Mouse (Mus musculus): ENCODE data around the gene Focad. TPM values are rescaled to one million over a fixed set of nuclear protein-coding genes. Genes with fewer than 3 reads are reported as not detected.

Focad gene
- polyA plus RNA-seq, 1 experiment from 2014 or later = 18.0 TPM

MicroRNAs encoded within 50 kb of the gene (microRNA counts, 519-probe panel; counts per million panel counts)
- not detected for microRNA mmu-miR-491

Small RNAs within 50 kb of the gene (microRNA-seq; reads per million reads assigned to microRNA genes)
- gene Mir491 (ENCODE audit: borderline number of aligned reads) = not detected

Other genes starting within 250 kb of the Focad start
- 66.2 and 70.4 TPM in 2 replicates for gene Mllt3, start 61.3 kb upstream of the Focad start, polyA plus RNA-seq (2014; fragmentation: Nextera tagmentation; extraction: Ambion mirVana)

Measured in embryonic facial prominence, embryonic 11.5 days (tissue).